Comparison of ENCODE assay signal across 8 mouse cellular contexts in genomic region chr9:86695199-86695817, GRCm38 (mm10). TPM values are rescaled to one million over a fixed set of nuclear protein-coding genes. Genes with fewer than 3 reads are reported as not detected.
DNase-seq lines count a peak whose midpoint lies in the region; ATAC-seq and TF ChIP-seq lines count a peak whose summit lies in the region.

No protein-coding gene starts in this region.

- H3K27me3 ChIP-seq in forebrain, embryonic 13.5 days: no peaks in the 10 kb centered on the region

- no peak for TF ChIP-seq CTCF in brain, embryonic 14.5 days (IDR thresholded peaks at IDR 0.05; ENCODE audit: borderline replicate concordance, extremely low read depth, insufficient read depth, insufficient read length)

- peak overlapping the region; percentile 78 for H3K4me3 ChIP-seq in forebrain, embryonic 13.5 days

- H3K27ac ChIP-seq in forebrain, embryonic 13.5 days: no peak overlapping the region

- no peak for DNase-seq in cerebellum, adult 11-12 months
- peak; percentile 44 for DNase-seq in brain, embryonic 14.5 days (ENCODE audit: low read depth)
- peak; percentile 25 for DNase-seq in heart, postnatal 4 days
- DNase-seq in layer of hippocampus, postnatal 36 days: peak; percentile 15 to 29
- DNase-seq in lung, postnatal 4 days: peak; percentile 48 to 58
- peak; percentile 31 for DNase-seq in right cerebral cortex, postnatal 14 days

- WGBS in forebrain, embryonic 13.5 days: 2% methylated on average over 56 of the region's 56 CpGs

- ATAC-seq in cerebellum, adult (ENCODE audit: insufficient number of reproducible peaks, low FRiP score, low TSS enrichment): peak; percentile 58; the same call in 1 of the 2 replicates
- peak; percentile 74 for ATAC-seq in forebrain, embryonic 13.5 days

- no peaks in the 10 kb centered on the region for H3K9me3 ChIP-seq in forebrain, embryonic 13.5 days (replicated peaks)

- peak overlapping the region; percentile 81 for H3K9ac ChIP-seq in forebrain, embryonic 13.5 days

- H3K36me3 ChIP-seq in forebrain, embryonic 13.5 days (ENCODE audit: poor library complexity, severe bottlenecking): no peaks in the 10 kb centered on the region

- H3K4me1 ChIP-seq in forebrain, embryonic 13.5 days: peaks cover 6% of the 10 kb centered on the region; the same call in 1 of the 2 replicates

- peak overlapping the region; percentile 90 for H3K4me2 ChIP-seq in forebrain, embryonic 13.5 days

- no peak for TF ChIP-seq POLR2A in brain, embryonic 14.5 days (IDR thresholded peaks at IDR 0.05; ENCODE audit: borderline replicate concordance, extremely low read depth, insufficient read depth, insufficient read length, poor library complexity, severe bottlenecking)

RNA-seq across cellular contexts. Expression of gene Me1, which starts 0.4 kb away (rescaled TPM):
- 13.1 and 26.8 TPM in 2 replicates for polyA plus RNA-seq in brain, embryonic 14.5 days (2012; rRNA removed)
- polyA plus RNA-seq in forebrain, embryonic 13.5 days (2015; fragmentation: Nextera tagmentation; extraction: Ambion mirVana): 8.1 and 9.5 TPM in 2 replicates
- 10 to 100 TPM; 42.5 to 46.4 TPM for total RNA-seq in heart, postnatal 4 days (2021)
- 10 to 100 TPM; 62.2 to 67.6 TPM for total RNA-seq in layer of hippocampus, postnatal 36 days (2021)

RNA-seq across cellular contexts. Expression of gene Prss35, which starts 48.1 kb away (rescaled TPM):
- 1.8 and 3.4 TPM in 2 replicates for polyA plus RNA-seq in brain, embryonic 14.5 days (2012; rRNA removed)
- polyA plus RNA-seq in forebrain, embryonic 13.5 days (2015; fragmentation: Nextera tagmentation; extraction: Ambion mirVana): 0.62 and 0.73 TPM in 2 replicates
- 1 to 10 TPM; 6.6 to 7.7 TPM for total RNA-seq in heart, postnatal 4 days (2021)
- total RNA-seq in layer of hippocampus, postnatal 36 days (2021): 1 to 10 TPM; 4.6 to 7.0 TPM
